In the genomic region with DNA sequence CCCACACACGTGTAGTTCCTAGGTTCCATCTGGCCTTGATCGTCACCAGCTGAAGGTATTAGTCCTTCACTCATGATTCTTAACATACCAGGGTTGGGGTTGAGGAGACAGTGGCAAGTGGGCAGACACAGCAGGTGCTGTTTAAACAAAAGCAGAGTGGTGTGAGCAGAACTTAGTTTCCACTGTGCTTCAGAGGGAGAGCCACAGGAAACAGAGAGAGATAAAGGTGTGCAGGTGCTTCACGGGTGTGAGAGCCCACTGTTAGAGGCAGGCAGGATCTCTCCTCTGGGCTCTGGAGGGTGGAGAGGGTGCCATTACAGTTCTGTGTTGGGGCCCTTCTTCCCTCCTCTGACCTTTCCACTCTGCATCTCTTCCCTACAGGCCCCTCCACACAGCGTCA, we compare ENCODE assay signal across 26 mouse cellular contexts. TPM values are rescaled to one million over a fixed set of nuclear protein-coding genes. Genes with fewer than 3 reads are reported as not detected.
A peak's percentile ranks its signal among the peaks of the same experiment; 100 is the strongest.
DNase-seq lines count a peak whose midpoint lies in the region; ATAC-seq and TF ChIP-seq lines count a peak whose summit lies in the region.
"Had no signal": no experiment of that assay in that cellular context is flagged by ENCODE, and none has a peak within 500 bp of the region (broad histone marks: within the 10 kb centered on the region; RNA-seq: fewer than 3 reads in every experiment).

No protein-coding gene starts in this region.

- no peaks in the 10 kb centered on the region for H3K27me3 ChIP-seq in heart, embryonic 16.5 days (ENCODE audit: control insufficient read depth, insufficient read depth, low read length)
- H3K27me3 ChIP-seq in heart, adult 2 months (ENCODE audit: control insufficient read depth, insufficient read depth, low read length) = no peaks in the 10 kb centered on the region
- no peaks in the 10 kb centered on the region for H3K27me3 ChIP-seq in thymus, adult 2 months (ENCODE audit: control insufficient read depth, insufficient read depth, low read length)
- H3K27me3 ChIP-seq: embryonic facial prominence, embryonic 12.5 days; embryonic facial prominence, embryonic 15.5 days; heart, embryonic 12.5 days; heart, embryonic 15.5 days; hindbrain, embryonic 12.5 days; hindbrain, embryonic 15.5 days had no signal

- peaks cover 12% of the 10 kb centered on the region; the same call in 1 of the 2 replicates for H3K36me3 ChIP-seq in heart, embryonic 16.5 days (ENCODE audit: control insufficient read depth, insufficient read depth)
- no peaks in the 10 kb centered on the region for H3K36me3 ChIP-seq in heart, adult 2 months (ENCODE audit: control insufficient read depth, insufficient read depth, low read length)
- no peaks in the 10 kb centered on the region for H3K36me3 ChIP-seq in thymus, adult 2 months (ENCODE audit: control insufficient read depth, insufficient read depth, low read length)

- no peaks in the 10 kb centered on the region for H3K9me3 ChIP-seq in heart, embryonic 16.5 days (replicated peaks; ENCODE audit: control insufficient read depth, low read length)
- H3K9me3 ChIP-seq: embryonic facial prominence, embryonic 12.5 days; embryonic facial prominence, embryonic 15.5 days; heart, embryonic 12.5 days; heart, embryonic 15.5 days; hindbrain, embryonic 12.5 days; hindbrain, embryonic 15.5 days had no signal

- no peaks in the 10 kb centered on the region for H3K79me2 ChIP-seq in heart, adult 2 months (replicated peaks; ENCODE audit: control insufficient read depth, insufficient read depth, low read length)

- H3K4me3 ChIP-seq in heart, embryonic 16.5 days (ENCODE audit: low read length) = no peak overlapping the region
- no peak overlapping the region for H3K4me3 ChIP-seq in heart, adult 2 months
- no peak overlapping the region for H3K4me3 ChIP-seq in thymus, adult 2 months (ENCODE audit: control insufficient read depth, insufficient read depth, low read length)
- H3K4me3 ChIP-seq: embryonic facial prominence, embryonic 12.5 days; embryonic facial prominence, embryonic 15.5 days; gastrocnemius, adult 2 months; heart, embryonic 12.5 days; heart, embryonic 15.5 days; hindbrain, embryonic 12.5 days; hindbrain, embryonic 15.5 days had no signal

- H3K9ac ChIP-seq in heart, embryonic 16.5 days (ENCODE audit: low read length) = no peak overlapping the region
- no peak overlapping the region for H3K9ac ChIP-seq in heart, adult 2 months (ENCODE audit: low read depth, low read length)
- H3K9ac ChIP-seq: embryonic facial prominence, embryonic 12.5 days; embryonic facial prominence, embryonic 15.5 days; heart, embryonic 12.5 days; heart, embryonic 15.5 days; hindbrain, embryonic 12.5 days; hindbrain, embryonic 15.5 days had no signal

- no peak for ATAC-seq in heart, embryonic 16.5 days (replicated peaks; ENCODE audit: extremely low read depth, insufficient read depth, low FRiP score)
- no peak for ATAC-seq in monocyte, adult 5-6 weeks (replicated peaks; ENCODE audit: insufficient number of reproducible peaks, low FRiP score, low TSS enrichment, poor library complexity, severe bottlenecking)
- ATAC-seq: activated CD4-positive, CD25-positive, alpha-beta regulatory T cell, adult 4 months; forebrain, embryonic 16.5 days had no signal

- TF ChIP-seq EP300 in heart, adult 2 months (IDR thresholded peaks at IDR 0.05; ENCODE audit: insufficient read depth, low read depth, low read length) = no peak

- WGBS in heart, embryonic 16.5 days = 72% methylated on average over 4 of the region's 4 CpGs
- WGBS in heart, adult 2 months = 86% methylated on average over 4 of the region's 4 CpGs
- 29% methylated on average over 4 of the region's 4 CpGs for WGBS in thymus, adult 2 months

- H3K4me1 ChIP-seq in heart, embryonic 16.5 days (ENCODE audit: control insufficient read depth, insufficient read depth, low read length) = peaks cover 16% of the 10 kb centered on the region
- H3K4me1 ChIP-seq in heart, adult 2 months (ENCODE audit: control insufficient read depth, insufficient read depth, low read length) = peaks cover 20% of the 10 kb centered on the region
- peaks cover 48% of the 10 kb centered on the region for H3K4me1 ChIP-seq in thymus, adult 2 months (replicated peaks; ENCODE audit: control insufficient read depth, insufficient read depth, low read length)
- H3K4me1 ChIP-seq: embryonic facial prominence, embryonic 12.5 days; embryonic facial prominence, embryonic 15.5 days had no signal

- intact Hi-C loops in heart, adult 2 months (cut with DNase I) = no loop called here

- TF ChIP-seq POLR2A in heart, adult 2 months (IDR thresholded peaks at IDR 0.05; ENCODE audit: insufficient read depth, low read depth, low read length) = no peak
- no peak for TF ChIP-seq POLR2A in thymus, adult 2 months (IDR thresholded peaks at IDR 0.05; ENCODE audit: control insufficient read depth, extremely low read depth, insufficient read depth, low read length, poor library complexity)

- peak overlapping the region; percentile 7; the same call in 1 of the 2 replicates for H3K27ac ChIP-seq in heart, embryonic 16.5 days (ENCODE audit: low read length)
- no peak overlapping the region for H3K27ac ChIP-seq in heart, adult 2 months
- peak overlapping the region; percentile 69 for H3K27ac ChIP-seq in thymus, adult 2 months (ENCODE audit: control insufficient read depth, insufficient read depth, low read length)
- H3K27ac ChIP-seq: embryonic facial prominence, embryonic 12.5 days; embryonic facial prominence, embryonic 15.5 days; heart, embryonic 15.5 days; hindbrain, embryonic 12.5 days; hindbrain, embryonic 15.5 days had no signal

- no peak for DNase-seq in heart, adult 2 months
- peak; percentile 48 for DNase-seq in thymus, adult 2 months
- DNase-seq in thymus, postnatal 14 days = peak; percentile 62
- peak; percentile 45 for DNase-seq in thymus, postnatal 4 days
- no peak for DNase-seq in adipocyte (ENCODE audit: low spot score)
- DNase-seq in gastrocnemius, adult 18-20 months (ENCODE audit: low spot score) = no peak
- DNase-seq: adrenal gland, postnatal 10 days; adrenal gland, postnatal 36 days; cerebellum, adult 11 months; gastrocnemius, adult 2 months; gastrocnemius, postnatal 14 days; heart, adult 11 months; heart, postnatal 14 days had no signal

- H3K4me2 ChIP-seq in heart, embryonic 16.5 days (ENCODE audit: low read depth, low read length) = no peak overlapping the region
- H3K4me2 ChIP-seq: embryonic facial prominence, embryonic 12.5 days; embryonic facial prominence, embryonic 15.5 days; heart, embryonic 12.5 days; heart, embryonic 15.5 days; hindbrain, embryonic 12.5 days; hindbrain, embryonic 15.5 days had no signal

- TF ChIP-seq CTCF in heart, adult 2 months (IDR thresholded peaks at IDR 0.05) = no peak
- no peak for TF ChIP-seq CTCF in thymus, adult 2 months (IDR thresholded peaks at IDR 0.05; ENCODE audit: borderline replicate concordance, control insufficient read depth, extremely low read depth, insufficient read depth, low read length, poor library complexity)

RNA-seq across cellular contexts. Expression of a gene that starts 29.2 kb away (rescaled TPM):
- polyA plus RNA-seq in heart, embryonic 16.5 days (2015; fragmentation: Nextera tagmentation; extraction: Ambion mirVana) = 1.5 and 3.0 TPM in 2 replicates
- under 1 TPM; 0.50 to 0.55 TPM for total RNA-seq in heart, adult 2 months (2021)
- 1.00 TPM in 2 replicates for polyA plus RNA-seq in heart, adult 2 months (2012; rRNA removed)
- 21.1 and 21.6 TPM in 2 replicates for polyA plus RNA-seq in thymus, adult 2 months (2012; rRNA removed)
- 0.21 to 0.29 TPM in 2 of 3 replicates, not detected in the other for total RNA-seq in monocyte, adult 5-6 weeks (2017)
- under 1 TPM in 1 of 2 experiments, not detected in 1; 0.28 TPM for total RNA-seq in gastrocnemius, adult 18-20 months (2021)
- total RNA-seq: adrenal gland, postnatal 10 days; common myeloid progenitor, adult 5-6 weeks; gastrocnemius, adult 2 months; gastrocnemius, postnatal 4 days; hematopoietic stem cell, adult 5-6 weeks had no signal

Comparison
In these comparisons a context has a peak if more than half of its experiments do, and no peak if none do; other contexts are left out.
1. DNase-seq: peak in thymus, adult 2 months (single experiment), thymus, postnatal 14 days (single experiment) and thymus, postnatal 4 days (single experiment); none in heart, adult 2 months (0 of 2), adipocyte (single experiment) and gastrocnemius, adult 18-20 months (single experiment).